Mouse (Mus musculus) layer of hippocampus, adult 9-10 months (tissue): Measurements from ENCODE around the gene Reg3a.
"Not testable (repeated sequence)": the region's sequence is repeated elsewhere in the genome, so short reads cannot be mapped to it uniquely, and the experiment has no call there.

ENCODE experiments used
- DNase-seq: peaks from one replicate; pipeline ENCODE4 v3.0.0; 2022; ENCODE audit warnings: low spot score

Gene Reg3a

GRCm38 (mm10) chr6:78380409-78380808, at the start of gene Reg3a:
Reg3a (plus strand) TSS chr6:78380709.
- DNase-seq, result no peak

GRCm38 (mm10) chr6:78331919-78332569, 48.5 kb upstream of the Reg3a start:
- DNase-seq, result peak; percentile 16

- no peak for DNase-seq
These were observed 40.2 kb upstream of the Reg3a start for GRCm38 (mm10) chr6:78340296-78340695.

- DNase-seq, result no peak
These were observed 38.8 kb upstream of the Reg3a start for GRCm38 (mm10) chr6:78341689-78342088.

GRCm38 (mm10) chr6:78361971-78362563, 18.4 kb upstream of the Reg3a start:
- DNase-seq, result no peak

- no peak for DNase-seq
These were observed 10.2 kb upstream of the Reg3a start, which contains the start of gene Reg3b for GRCm38 (mm10) chr6:78370357-78370756. Reg3b (plus strand) TSS chr6:78370657.

GRCm38 (mm10) chr6:78378765-78379164, 1.7 kb upstream of the Reg3a start, which contains the start of gene Reg3d:
Reg3d (minus strand) TSS chr6:78378865.
- DNase-seq, result no peak

GRCm38 (mm10) chr6:78385609-78386008, 5.1 kb downstream of the Reg3a start:
- no peak for DNase-seq

- DNase-seq, result not testable (repeated sequence)
These were observed 14.8 kb downstream of the Reg3a start, which contains the start of gene Reg2 for GRCm38 (mm10) chr6:78395323-78395722. Reg2 (plus strand) TSS chr6:78395623.

GRCm38 (mm10) chr6:78422411-78422810, 41.9 kb downstream of the Reg3a start, which contains the start of gene Reg1:
Reg1 (plus strand) TSS chr6:78422711.
- not testable (repeated sequence) for DNase-seq

- DNase-seq, result no peak
These were observed 45.0 kb downstream of the Reg3a start for GRCm38 (mm10) chr6:78425497-78425896.
